Mouse (Mus musculus): Measurements from ENCODE around the gene Enah. TPM values are rescaled to one million over a fixed set of nuclear protein-coding genes. Genes with fewer than 3 reads are reported as not detected.

The Enah gene
- polyA plus RNA-seq, 1 experiment from 2014 or later: 0.13 TPM

GRCm38 (mm10) chr1:182018397-182019265, 1.2 kb downstream of the Enah start:
- WGBS (ENCODE audit: missing documents): 9% methylated on average over 28 of the region's 29 CpGs
- H3K4me3 ChIP-seq (ENCODE audit: inconsistent target): no peak overlapping the region
- no peak overlapping the region for H3K27ac ChIP-seq
- no peaks in the 10 kb centered on the region for H3K79me2 ChIP-seq (ENCODE audit: inconsistent target)
- H3K36me3 ChIP-seq (ENCODE audit: inconsistent target): no peaks in the 10 kb centered on the region

GRCm38 (mm10) chr1:182005831-182006230, 14.0 kb downstream of the Enah start:
- no peak overlapping the region for H3K27ac ChIP-seq
- H3K4me3 ChIP-seq (ENCODE audit: inconsistent target): no peak overlapping the region
- WGBS (ENCODE audit: missing documents): 0% methylated on average over 1 of the region's 1 CpGs
- no peaks in the 10 kb centered on the region for H3K79me2 ChIP-seq (ENCODE audit: inconsistent target)
- H3K36me3 ChIP-seq (ENCODE audit: inconsistent target): no peaks in the 10 kb centered on the region

GRCm38 (mm10) chr1:181998673-181999072, 21.1 kb downstream of the Enah start:
- no peaks in the 10 kb centered on the region for H3K36me3 ChIP-seq (ENCODE audit: inconsistent target)
- WGBS (ENCODE audit: missing documents): 100% methylated on average over 2 of the region's 4 CpGs
- no peaks in the 10 kb centered on the region for H3K79me2 ChIP-seq (ENCODE audit: inconsistent target)
- no peak overlapping the region for H3K27ac ChIP-seq
- no peak overlapping the region for H3K4me3 ChIP-seq (ENCODE audit: inconsistent target)

GRCm38 (mm10) chr1:181997791-181998190, 22.0 kb downstream of the Enah start:
- H3K27ac ChIP-seq: no peak overlapping the region
- H3K79me2 ChIP-seq (ENCODE audit: inconsistent target): no peaks in the 10 kb centered on the region
- 88% methylated on average over 3 of the region's 3 CpGs for WGBS (ENCODE audit: missing documents)
- no peak overlapping the region for H3K4me3 ChIP-seq (ENCODE audit: inconsistent target)
- no peaks in the 10 kb centered on the region for H3K36me3 ChIP-seq (ENCODE audit: inconsistent target)

- Histone ChIP-seq H3K4me3 (ENCODE audit: inconsistent target) (no peak overlapping the region), H3K36me3 (ENCODE audit: inconsistent target) (no peaks in the 10 kb centered on the region), H3K79me2 (ENCODE audit: inconsistent target) (no peaks in the 10 kb centered on the region), H3K27ac (no peak overlapping the region)
- 95% methylated on average over 5 of the region's 5 CpGs for WGBS (ENCODE audit: missing documents)
Observed at GRCm38 (mm10) chr1:181993597-181993996, 26.2 kb downstream of the Enah start.

- H3K36me3 ChIP-seq (ENCODE audit: inconsistent target): no peaks in the 10 kb centered on the region
- H3K27ac ChIP-seq: no peak overlapping the region
- H3K79me2 ChIP-seq (ENCODE audit: inconsistent target): no peaks in the 10 kb centered on the region
- 93% methylated on average over 2 of the region's 2 CpGs for WGBS (ENCODE audit: missing documents)
- no peak overlapping the region for H3K4me3 ChIP-seq (ENCODE audit: inconsistent target)
Observed at GRCm38 (mm10) chr1:181988367-181988766, 31.4 kb downstream of the Enah start.

- no peaks in the 10 kb centered on the region for H3K36me3 ChIP-seq (ENCODE audit: inconsistent target)
- no peak overlapping the region for H3K27ac ChIP-seq
- H3K79me2 ChIP-seq (ENCODE audit: inconsistent target): no peaks in the 10 kb centered on the region
- 71% methylated on average over 2 of the region's 2 CpGs for WGBS (ENCODE audit: missing documents)
- H3K4me3 ChIP-seq (ENCODE audit: inconsistent target): no peak overlapping the region
Observed at GRCm38 (mm10) chr1:181987226-181987625, 32.6 kb downstream of the Enah start.

- H3K79me2 ChIP-seq (ENCODE audit: inconsistent target): no peaks in the 10 kb centered on the region
- no peak overlapping the region for H3K27ac ChIP-seq
- no peaks in the 10 kb centered on the region for H3K36me3 ChIP-seq (ENCODE audit: inconsistent target)
- no peak overlapping the region for H3K4me3 ChIP-seq (ENCODE audit: inconsistent target)
- 46% methylated on average over 1 of the region's 1 CpGs for WGBS (ENCODE audit: missing documents)
Observed at GRCm38 (mm10) chr1:181985880-181986279, 33.9 kb downstream of the Enah start.

GRCm38 (mm10) chr1:181984811-181985210, 35.0 kb downstream of the Enah start:
- H3K36me3 ChIP-seq (ENCODE audit: inconsistent target): no peaks in the 10 kb centered on the region
- 98% methylated on average over 2 of the region's 2 CpGs for WGBS (ENCODE audit: missing documents)
- no peaks in the 10 kb centered on the region for H3K79me2 ChIP-seq (ENCODE audit: inconsistent target)
- H3K27ac ChIP-seq: no peak overlapping the region
- no peak overlapping the region for H3K4me3 ChIP-seq (ENCODE audit: inconsistent target)

- 99% methylated on average over 14 of the region's 14 CpGs for WGBS (ENCODE audit: missing documents)
- H3K4me3 ChIP-seq (ENCODE audit: inconsistent target): no peak overlapping the region
Observed at GRCm38 (mm10) chr1:181980017-181980719, 39.6 kb downstream of the Enah start.

GRCm38 (mm10) chr1:181975510-181975909, 44.3 kb downstream of the Enah start:
- Histone ChIP-seq H3K27ac (no peak overlapping the region), H3K4me3 (ENCODE audit: inconsistent target) (no peak overlapping the region), H3K36me3 (ENCODE audit: inconsistent target) (no peaks in the 10 kb centered on the region), H3K79me2 (ENCODE audit: inconsistent target) (no peaks in the 10 kb centered on the region)
- WGBS (ENCODE audit: missing documents): 96% methylated on average over 3 of the region's 3 CpGs

More at GRCm38 (mm10) chr1:181980017-181980719, 39.6 kb downstream of the Enah start:
- H3K36me3 ChIP-seq (ENCODE audit: inconsistent target): no peaks in the 10 kb centered on the region
- no peak overlapping the region for H3K27ac ChIP-seq
- H3K79me2 ChIP-seq (ENCODE audit: inconsistent target): no peaks in the 10 kb centered on the region

- Histone ChIP-seq H3K27ac (no peak overlapping the region), H3K79me2 (ENCODE audit: inconsistent target) (no peaks in the 10 kb centered on the region), H3K36me3 (ENCODE audit: inconsistent target) (no peaks in the 10 kb centered on the region), H3K4me3 (ENCODE audit: inconsistent target) (no peak overlapping the region)
Observed at GRCm38 (mm10) chr1:181974897-181975296, 44.9 kb downstream of the Enah start.

GRCm38 (mm10) chr1:181965277-181965676, 54.5 kb downstream of the Enah start:
- no peak overlapping the region for H3K4me3 ChIP-seq (ENCODE audit: inconsistent target)
- H3K36me3 ChIP-seq (ENCODE audit: inconsistent target): no peaks in the 10 kb centered on the region
- no peaks in the 10 kb centered on the region for H3K79me2 ChIP-seq (ENCODE audit: inconsistent target)
- no peak overlapping the region for H3K27ac ChIP-seq
- 86% methylated on average over 1 of the region's 1 CpGs for WGBS (ENCODE audit: missing documents)

GRCm38 (mm10) chr1:181963827-181964226, 56.0 kb downstream of the Enah start:
- no peaks in the 10 kb centered on the region for H3K79me2 ChIP-seq (ENCODE audit: inconsistent target)
- no peak overlapping the region for H3K4me3 ChIP-seq (ENCODE audit: inconsistent target)
- WGBS (ENCODE audit: missing documents): 94% methylated on average over 3 of the region's 3 CpGs
- no peak overlapping the region for H3K27ac ChIP-seq
- no peaks in the 10 kb centered on the region for H3K36me3 ChIP-seq (ENCODE audit: inconsistent target)

GRCm38 (mm10) chr1:181963351-181963750, 56.4 kb downstream of the Enah start:
- H3K36me3 ChIP-seq (ENCODE audit: inconsistent target): no peaks in the 10 kb centered on the region
- H3K27ac ChIP-seq: no peak overlapping the region
- H3K4me3 ChIP-seq (ENCODE audit: inconsistent target): no peak overlapping the region
- 97% methylated on average over 3 of the region's 4 CpGs for WGBS (ENCODE audit: missing documents)
- no peaks in the 10 kb centered on the region for H3K79me2 ChIP-seq (ENCODE audit: inconsistent target)
